Mouse (Mus musculus): ENCODE data around the gene Olfr748. TPM values are rescaled to one million over a fixed set of nuclear protein-coding genes. Genes with fewer than 3 reads are reported as not detected.
"Not testable (repeated sequence)": the region's sequence is repeated elsewhere in the genome, so short reads cannot be mapped to it uniquely, and the experiment has no call there.

The Olfr748 gene
- not detected in 2 replicates for polyA plus RNA-seq (2015; fragmentation: Nextera tagmentation; extraction: Ambion mirVana)

- no peaks in the 10 kb centered on the region for H3K4me1 ChIP-seq (ENCODE audit: control insufficient read depth, insufficient read depth, low read length)
- WGBS, result 72% methylated on average over 1 of the region's 1 CpGs
- no peak within 1 kb of the TSS for H3K27ac ChIP-seq (ENCODE audit: low read length)
- no peak within 1 kb of the TSS for H3K4me2 ChIP-seq (ENCODE audit: low read depth, low read length)
- ATAC-seq, result no peak
- H3K36me3 ChIP-seq (ENCODE audit: control insufficient read depth, insufficient read depth, low read length), result no peaks in the 10 kb centered on the region
- H3K9me3 ChIP-seq (ENCODE audit: control insufficient read depth, low read length), result no peaks in the 10 kb centered on the region
- no peaks in the 10 kb centered on the region for H3K27me3 ChIP-seq (replicated peaks; ENCODE audit: control insufficient read depth, insufficient read depth, low read length)
- no peak within 1 kb of the TSS for H3K4me3 ChIP-seq (ENCODE audit: low read length)
- H3K9ac ChIP-seq (ENCODE audit: low read depth, low read length), result no peak within 1 kb of the TSS
These were observed at the start of gene Olfr748 for GRCm38 (mm10) chr14:50707073-50707472. TSS of gene Olfr748 (plus strand) at chr14:50707373.

DNA sequence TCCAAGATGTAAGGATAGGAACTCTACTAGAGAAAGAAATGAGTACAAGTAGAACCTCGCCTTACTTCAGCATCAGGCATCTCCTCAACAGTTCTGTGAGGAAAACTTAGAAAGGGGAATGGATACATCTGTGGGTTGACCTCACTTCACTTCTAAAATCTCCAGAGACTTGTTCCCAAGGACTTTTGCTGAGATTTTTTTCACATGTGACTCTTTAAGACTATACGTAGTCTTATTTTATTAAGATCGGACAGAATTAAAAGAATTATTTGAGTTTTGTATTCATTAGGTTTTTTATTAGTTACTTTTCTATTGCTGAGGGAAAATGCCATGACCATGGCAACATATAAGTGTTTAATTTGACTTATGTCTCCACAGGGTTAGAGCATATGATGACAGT, 14.1 kb upstream of the Olfr748 start, which contains the start of gene Olfr747:
Olfr747 (minus strand) TSS at position 101 of the 400 bp plus-strand sequence.
- Histone ChIP-seq H3K4me2 (ENCODE audit: low read depth, low read length) (no peak within 1 kb of the TSS), H3K27me3 (replicated peaks; ENCODE audit: control insufficient read depth, insufficient read depth, low read length) (no peaks in the 10 kb centered on the region), H3K9me3 (ENCODE audit: control insufficient read depth, low read length) (no peaks in the 10 kb centered on the region), H3K27ac (ENCODE audit: low read length) (no peak within 1 kb of the TSS), H3K9ac (ENCODE audit: low read depth, low read length) (no peak within 1 kb of the TSS), H3K4me3 (ENCODE audit: low read length) (no peak within 1 kb of the TSS), H3K4me1 (ENCODE audit: control insufficient read depth, insufficient read depth, low read length) (no peaks in the 10 kb centered on the region), H3K36me3 (ENCODE audit: control insufficient read depth, insufficient read depth, low read length) (no peaks in the 10 kb centered on the region)
- 89% methylated on average over 3 of the region's 3 CpGs for WGBS
- ATAC-seq, result no peak

DNA sequence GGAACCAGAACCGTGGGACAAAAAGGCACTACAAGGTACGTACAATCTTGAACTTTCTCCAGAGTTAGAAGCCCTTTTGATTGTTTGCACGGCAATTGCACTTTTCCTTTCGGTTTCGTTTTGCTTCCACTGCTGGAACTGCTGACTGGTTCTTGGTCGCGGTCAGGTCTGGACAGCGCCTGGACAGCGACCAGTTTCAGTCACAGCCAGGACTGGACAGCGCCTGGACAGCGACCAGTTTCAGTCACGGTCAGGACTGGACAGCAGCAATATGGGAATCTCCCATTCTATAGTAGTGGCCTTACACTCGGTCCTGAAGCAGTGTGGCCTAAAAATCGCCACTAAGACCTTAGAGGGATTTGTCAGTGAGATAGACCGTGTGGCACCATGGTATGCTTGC, 12.7 kb downstream of the Olfr748 start:
- not testable (repeated sequence) for H3K9me3 ChIP-seq (ENCODE audit: control insufficient read depth, low read length); H3K4me2 ChIP-seq (ENCODE audit: low read depth, low read length); H3K9ac ChIP-seq (ENCODE audit: low read depth, low read length); H3K4me1 ChIP-seq (ENCODE audit: control insufficient read depth, insufficient read depth, low read length); H3K36me3 ChIP-seq (ENCODE audit: control insufficient read depth, insufficient read depth, low read length); H3K4me3 ChIP-seq (ENCODE audit: low read length); ATAC-seq; H3K27ac ChIP-seq (ENCODE audit: low read length); H3K27me3 ChIP-seq (replicated peaks; ENCODE audit: control insufficient read depth, insufficient read depth, low read length)
- WGBS, result 90% methylated on average over 15 of the region's 15 CpGs

DNA sequence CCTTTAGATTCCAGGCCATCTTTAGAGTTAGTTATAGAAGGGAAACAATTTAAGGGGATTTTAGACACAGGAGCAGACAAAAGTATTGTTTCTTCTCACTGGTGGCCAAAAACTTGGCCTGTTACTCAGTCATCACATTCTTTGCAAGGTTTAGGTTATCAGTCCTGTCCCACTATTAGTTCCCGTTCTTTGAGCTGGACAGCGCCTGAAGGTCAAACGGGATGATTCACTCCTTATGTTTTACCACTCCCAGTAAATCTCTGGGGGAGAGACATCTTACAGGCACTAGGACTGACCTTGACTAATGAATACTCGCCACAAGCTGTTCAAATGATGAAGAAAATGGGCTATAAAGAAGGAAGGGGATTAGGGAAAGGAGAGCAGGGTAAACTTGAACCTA, 15.2 kb downstream of the Olfr748 start:
- H3K9me3 ChIP-seq (ENCODE audit: control insufficient read depth, low read length); ATAC-seq; H3K27me3 ChIP-seq (replicated peaks; ENCODE audit: control insufficient read depth, insufficient read depth, low read length); H3K4me2 ChIP-seq (ENCODE audit: low read depth, low read length); H3K4me3 ChIP-seq (ENCODE audit: low read length); H3K27ac ChIP-seq (ENCODE audit: low read length); H3K4me1 ChIP-seq (ENCODE audit: control insufficient read depth, insufficient read depth, low read length); H3K9ac ChIP-seq (ENCODE audit: low read depth, low read length); H3K36me3 ChIP-seq (ENCODE audit: control insufficient read depth, insufficient read depth, low read length): not testable (repeated sequence)
- WGBS, result 81% methylated on average over 3 of the region's 4 CpGs

DNA sequence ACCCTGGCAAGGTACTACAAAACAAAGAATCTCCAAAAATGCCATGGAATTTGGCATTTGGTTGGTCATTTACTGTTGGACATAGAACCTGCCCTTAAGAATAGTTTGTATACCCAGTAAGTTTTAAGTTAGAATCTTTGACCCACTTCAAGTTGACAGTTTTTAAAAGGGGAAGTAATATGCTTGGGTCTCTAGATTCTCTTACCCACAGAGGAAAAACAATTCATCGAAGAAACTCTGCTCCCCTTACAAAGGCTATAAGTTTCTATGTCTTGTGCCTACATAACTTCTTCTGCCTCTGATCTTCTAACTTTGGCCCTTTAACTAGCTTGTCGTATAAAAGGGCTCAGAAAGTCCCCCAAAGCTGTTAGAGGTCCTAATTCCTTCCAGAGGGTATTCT, 33.2 kb downstream of the Olfr748 start:
- H3K9ac ChIP-seq (ENCODE audit: low read depth, low read length), result no peak overlapping the region
- no peak overlapping the region for H3K4me2 ChIP-seq (ENCODE audit: low read depth, low read length)
- H3K27me3 ChIP-seq (replicated peaks; ENCODE audit: control insufficient read depth, insufficient read depth, low read length), result no peaks in the 10 kb centered on the region
- no peaks in the 10 kb centered on the region for H3K9me3 ChIP-seq (ENCODE audit: control insufficient read depth, low read length)
- no peaks in the 10 kb centered on the region for H3K4me1 ChIP-seq (ENCODE audit: control insufficient read depth, insufficient read depth, low read length)
- 65% methylated on average over 2 of the region's 2 CpGs for WGBS
- H3K27ac ChIP-seq (ENCODE audit: low read length), result no peak overlapping the region
- H3K4me3 ChIP-seq (ENCODE audit: low read length), result no peak overlapping the region
- no peak for ATAC-seq
- no peaks in the 10 kb centered on the region for H3K36me3 ChIP-seq (ENCODE audit: control insufficient read depth, insufficient read depth, low read length)

DNA sequence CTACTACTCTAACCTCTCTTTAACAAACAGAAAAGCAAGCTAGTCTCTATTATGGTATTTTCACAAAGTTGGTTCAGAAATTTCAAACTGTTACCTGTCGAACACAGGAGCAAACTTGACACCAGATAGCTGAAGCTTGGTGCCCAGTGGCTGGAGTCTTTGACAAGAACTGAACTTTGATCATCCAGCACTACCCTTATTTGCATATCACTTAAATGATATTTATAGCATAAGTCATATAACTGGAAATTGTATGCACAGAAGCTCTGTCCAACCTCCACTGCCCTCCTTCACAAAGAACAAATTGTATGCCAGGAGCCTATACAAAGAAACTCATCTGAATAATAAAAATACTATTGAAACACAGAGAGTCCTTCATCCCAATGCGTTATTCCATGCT, 34.4 kb downstream of the Olfr748 start:
- Histone ChIP-seq H3K27me3 (replicated peaks; ENCODE audit: control insufficient read depth, insufficient read depth, low read length) (no peaks in the 10 kb centered on the region), H3K36me3 (ENCODE audit: control insufficient read depth, insufficient read depth, low read length) (no peaks in the 10 kb centered on the region), H3K9ac (ENCODE audit: low read depth, low read length) (no peak overlapping the region), H3K4me1 (ENCODE audit: control insufficient read depth, insufficient read depth, low read length) (no peaks in the 10 kb centered on the region), H3K27ac (ENCODE audit: low read length) (no peak overlapping the region), H3K4me3 (ENCODE audit: low read length) (no peak overlapping the region), H3K4me2 (ENCODE audit: low read depth, low read length) (no peak overlapping the region), H3K9me3 (ENCODE audit: control insufficient read depth, low read length) (no peaks in the 10 kb centered on the region)
- peak; percentile 50; the same call in 1 of the 2 replicates for ATAC-seq
- 57% methylated on average over 2 of the region's 2 CpGs for WGBS

GRCm38 (mm10) chr14:50744994-50745393, 37.8 kb downstream of the Olfr748 start, which contains the start of gene Olfr749:
TSS of gene Olfr749 (minus strand) at chr14:50745094.
- no peak for ATAC-seq
- H3K27me3 ChIP-seq (replicated peaks; ENCODE audit: control insufficient read depth, insufficient read depth, low read length), result no peaks in the 10 kb centered on the region
- no peaks in the 10 kb centered on the region for H3K9me3 ChIP-seq (ENCODE audit: control insufficient read depth, low read length)
- no peak within 1 kb of the TSS for H3K4me3 ChIP-seq (ENCODE audit: low read length)
- no peak within 1 kb of the TSS for H3K27ac ChIP-seq (ENCODE audit: low read length)
- no peak within 1 kb of the TSS for H3K4me2 ChIP-seq (ENCODE audit: low read depth, low read length)
- no peak within 1 kb of the TSS for H3K9ac ChIP-seq (ENCODE audit: low read depth, low read length)
- H3K4me1 ChIP-seq (ENCODE audit: control insufficient read depth, insufficient read depth, low read length), result no peaks in the 10 kb centered on the region
- H3K36me3 ChIP-seq (ENCODE audit: control insufficient read depth, insufficient read depth, low read length), result no peaks in the 10 kb centered on the region

DNA sequence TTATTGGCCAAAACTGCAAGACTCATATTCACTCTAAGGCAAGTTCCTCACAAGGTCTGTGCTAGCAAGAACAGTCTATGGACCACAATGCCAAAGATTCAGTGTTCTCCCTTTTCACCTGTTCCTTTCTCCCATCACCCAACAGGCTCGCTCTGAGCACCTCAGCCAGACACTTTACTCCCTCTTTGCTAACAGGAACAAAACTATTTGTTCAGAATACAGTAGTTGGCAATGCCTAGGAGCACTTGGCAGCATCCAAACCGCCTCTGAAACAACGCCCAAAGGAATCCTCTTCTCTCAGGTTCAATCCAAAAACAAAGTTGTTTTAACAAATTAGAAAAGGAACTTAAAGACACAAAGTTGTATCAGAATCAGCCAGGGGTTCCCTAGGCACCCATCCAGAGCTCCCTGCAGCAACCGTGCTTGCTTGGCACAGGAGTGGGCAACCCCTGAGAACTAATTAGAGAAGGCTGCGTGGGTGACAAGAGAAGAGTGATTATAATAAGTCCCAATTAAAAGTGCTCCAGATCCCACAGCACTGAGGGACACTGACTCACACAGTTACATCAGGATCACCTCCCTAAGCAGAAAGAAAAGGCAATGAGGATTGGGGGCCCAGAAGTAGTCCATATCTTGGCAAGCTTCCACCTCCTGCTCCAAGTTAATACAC, 51.4 kb downstream of the Olfr748 start:
- H3K27ac ChIP-seq (ENCODE audit: low read length), result no peak overlapping the region
- H3K9me3 ChIP-seq (ENCODE audit: control insufficient read depth, low read length), result no peaks in the 10 kb centered on the region
- no peak overlapping the region for H3K4me3 ChIP-seq (ENCODE audit: low read length)
- no peak overlapping the region for H3K4me2 ChIP-seq (ENCODE audit: low read depth, low read length)
- no peak for ATAC-seq
- WGBS, result 80% methylated on average over 5 of the region's 5 CpGs
- no peaks in the 10 kb centered on the region for H3K27me3 ChIP-seq (replicated peaks; ENCODE audit: control insufficient read depth, insufficient read depth, low read length)
- H3K4me1 ChIP-seq (ENCODE audit: control insufficient read depth, insufficient read depth, low read length), result no peaks in the 10 kb centered on the region
- no peak overlapping the region for H3K9ac ChIP-seq (ENCODE audit: low read depth, low read length)
- H3K36me3 ChIP-seq (ENCODE audit: control insufficient read depth, insufficient read depth, low read length), result no peaks in the 10 kb centered on the region

Data from intestine, embryonic 16.5 days (tissue).